Mouse (Mus musculus): Measurements from ENCODE around the gene Chd3.
"Not testable (repeated sequence)": the region's sequence is repeated elsewhere in the genome, so short reads cannot be mapped to it uniquely, and the experiment has no call there.

The Chd3 gene

GRCm38 (mm10) chr11:69406867-69407723 lies 37.9 kb upstream of the Chd3 start:
- no peak for DNase-seq (ENCODE audit: low spot score in 2 of 2)

GRCm38 (mm10) chr11:69406282-69406681 lies 37.1 kb upstream of the Chd3 start:
- no peak for DNase-seq (ENCODE audit: low spot score in 2 of 2)

GRCm38 (mm10) chr11:69405397-69406200 lies 36.4 kb upstream of the Chd3 start:
- no peak for DNase-seq (ENCODE audit: low spot score in 2 of 2)

- DNase-seq (ENCODE audit: low spot score in 2 of 2) = no peak
Measured at GRCm38 (mm10) chr11:69404595-69405396, 35.6 kb upstream of the Chd3 start.

GRCm38 (mm10) chr11:69403691-69404594 lies 34.7 kb upstream of the Chd3 start:
- no peak for DNase-seq (ENCODE audit: low spot score in 2 of 2)

- no peak for DNase-seq (ENCODE audit: low spot score in 2 of 2)
Measured at GRCm38 (mm10) chr11:69401987-69402386, 32.8 kb upstream of the Chd3 start.

- DNase-seq (ENCODE audit: low spot score in 2 of 2) = peak; percentile 80 to 87
Measured at GRCm38 (mm10) chr11:69401210-69401637, 32.0 kb upstream of the Chd3 start.

- no peak for DNase-seq (ENCODE audit: low spot score in 2 of 2)
Measured at GRCm38 (mm10) chr11:69400083-69400850, 31.1 kb upstream of the Chd3 start.

- DNase-seq (ENCODE audit: low spot score in 2 of 2) = no peak
Measured at GRCm38 (mm10) chr11:69399201-69400082, 30.2 kb upstream of the Chd3 start.

GRCm38 (mm10) chr11:69398486-69399200 lies 29.4 kb upstream of the Chd3 start:
- DNase-seq (ENCODE audit: low spot score in 2 of 2) = no peak

- DNase-seq (ENCODE audit: low spot score in 2 of 2) = peak in 1 of 2 experiments; percentile 40
Measured at GRCm38 (mm10) chr11:69398059-69398458, 28.9 kb upstream of the Chd3 start, which contains the start of gene Tmem88. Tmem88 (minus strand) TSS chr11:69398234.

- peak in 1 of 2 experiments; percentile 42 for DNase-seq (ENCODE audit: low spot score in 2 of 2)
Measured at GRCm38 (mm10) chr11:69397581-69398057, 28.4 kb upstream of the Chd3 start.

- DNase-seq (ENCODE audit: low spot score in 2 of 2) = no peak
Measured at GRCm38 (mm10) chr11:69396772-69397171, 27.6 kb upstream of the Chd3 start.

GRCm38 (mm10) chr11:69395634-69396373 lies 26.6 kb upstream of the Chd3 start:
- peak; percentile 90 to 95 for DNase-seq (ENCODE audit: low spot score in 2 of 2)

- peak; percentile 83 to 88 for DNase-seq (ENCODE audit: low spot score in 2 of 2)
Measured at GRCm38 (mm10) chr11:69395235-69395633, 26.0 kb upstream of the Chd3 start, which contains the start of the genes Naa38 and Cyb5d1. Naa38 (plus strand) TSS chr11:69395487. Cyb5d1 (minus strand) TSS chr11:69395631.

GRCm38 (mm10) chr11:69394591-69395167 lies 25.5 kb upstream of the Chd3 start:
- DNase-seq (ENCODE audit: low spot score in 2 of 2) = not testable (repeated sequence)
